Mouse (Mus musculus): ENCODE measurements around the gene Ppp3ca.

The Ppp3ca gene

DNA sequence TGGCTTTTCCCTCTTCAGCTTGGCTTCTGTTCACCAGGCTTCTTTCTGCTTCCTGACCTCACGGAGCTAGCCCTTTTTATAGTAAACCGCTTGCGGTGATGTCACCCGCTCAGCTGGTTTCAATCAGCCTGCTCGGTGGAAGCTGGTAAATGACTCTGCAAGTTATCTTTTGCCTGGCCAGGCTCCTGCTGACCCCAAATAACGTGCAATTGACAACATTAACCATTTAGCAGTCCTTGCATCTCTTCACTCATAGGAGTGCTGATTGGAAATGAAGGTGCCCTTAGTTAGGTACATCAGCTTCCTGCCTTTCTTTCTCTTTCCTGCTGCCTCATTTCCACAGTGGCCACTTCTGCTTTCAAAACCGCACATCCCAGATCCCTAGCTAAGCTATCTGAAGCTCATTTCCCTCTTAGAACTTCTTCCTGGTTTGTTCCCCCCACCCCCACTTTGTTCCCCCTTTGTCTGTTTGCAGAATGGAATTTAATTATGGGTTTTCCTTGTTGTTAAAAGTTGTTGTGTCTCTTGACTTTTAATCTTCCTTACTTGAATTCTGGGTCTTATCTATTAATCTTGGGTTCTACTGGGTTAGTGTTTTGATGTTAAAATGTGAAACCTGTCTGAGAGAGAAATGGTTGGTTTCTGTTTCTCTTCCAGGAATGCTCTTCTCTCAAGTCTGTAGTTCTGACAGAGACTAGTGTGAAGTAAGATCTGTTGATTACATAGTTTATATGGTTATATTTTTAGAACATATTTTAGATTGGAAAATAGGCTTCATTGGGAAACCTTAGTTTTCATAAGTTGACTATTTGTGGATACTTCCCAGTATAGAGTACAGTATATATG is 55.6 kb downstream of the Ppp3ca start:
- peak; percentile 75 for DNase-seq (ENCODE audit: low spot score)

DNA sequence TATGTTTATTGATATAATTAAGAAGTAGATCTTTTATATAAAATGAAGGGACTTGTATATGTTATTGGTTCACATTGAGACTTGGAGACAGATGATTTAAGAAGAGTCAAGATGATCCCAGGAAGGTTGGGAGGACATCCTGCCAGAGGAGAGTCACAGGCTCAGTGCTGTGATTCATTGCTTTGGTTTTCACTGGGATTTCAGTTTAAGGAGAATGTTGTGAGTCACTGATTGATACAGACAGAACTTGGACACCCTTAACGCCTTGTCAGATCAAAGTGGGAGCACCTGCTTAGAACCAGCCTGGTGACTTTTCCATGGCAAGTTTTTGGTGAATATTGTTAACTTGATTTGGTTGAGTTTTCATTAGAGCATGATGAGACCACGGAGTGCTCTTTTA is 58.0 kb downstream of the Ppp3ca start:
- DNase-seq (ENCODE audit: low spot score) = no peak

DNA sequence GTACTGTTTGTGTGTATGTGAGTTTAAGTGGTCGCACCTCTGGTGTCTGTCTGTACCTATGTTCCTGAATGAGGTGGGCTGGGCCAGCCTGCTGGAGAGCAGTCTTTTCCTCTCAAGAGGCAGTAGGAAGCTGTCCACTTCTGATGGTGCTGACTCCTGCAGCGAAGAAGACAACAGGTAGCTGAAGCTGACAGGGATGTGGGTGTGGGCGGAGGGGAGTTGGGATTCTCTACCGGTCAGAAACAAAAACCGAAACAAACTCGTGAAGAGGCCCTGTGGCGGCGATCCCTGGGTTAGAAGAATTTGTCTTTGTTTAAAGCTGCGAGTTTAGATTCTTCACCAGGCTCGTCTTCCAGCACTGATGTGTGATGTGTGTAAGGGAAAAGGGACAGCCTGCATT is 60.1 kb downstream of the Ppp3ca start:
- DNase-seq (ENCODE audit: low spot score) = no peak

DNA sequence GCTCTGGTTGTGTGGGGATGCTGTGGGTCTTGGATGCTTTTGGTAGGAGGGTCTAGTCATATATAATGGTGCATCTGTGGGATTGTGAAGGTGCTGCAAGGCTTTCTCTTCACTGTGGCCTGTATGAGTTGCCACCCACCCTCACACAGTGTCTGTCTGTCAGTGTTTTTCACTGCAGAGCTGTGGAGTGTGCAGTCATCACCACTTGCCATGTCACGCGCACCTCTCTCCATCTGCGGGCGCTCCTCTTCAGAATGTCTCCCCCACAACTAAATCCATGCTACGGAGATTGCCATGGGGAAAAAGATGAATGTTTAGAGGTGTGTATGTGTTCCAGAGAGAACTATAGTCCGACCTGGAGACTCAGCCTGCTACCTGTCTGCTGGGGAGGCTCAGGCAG is 61.7 kb downstream of the Ppp3ca start:
- no peak for DNase-seq (ENCODE audit: low spot score)

DNA sequence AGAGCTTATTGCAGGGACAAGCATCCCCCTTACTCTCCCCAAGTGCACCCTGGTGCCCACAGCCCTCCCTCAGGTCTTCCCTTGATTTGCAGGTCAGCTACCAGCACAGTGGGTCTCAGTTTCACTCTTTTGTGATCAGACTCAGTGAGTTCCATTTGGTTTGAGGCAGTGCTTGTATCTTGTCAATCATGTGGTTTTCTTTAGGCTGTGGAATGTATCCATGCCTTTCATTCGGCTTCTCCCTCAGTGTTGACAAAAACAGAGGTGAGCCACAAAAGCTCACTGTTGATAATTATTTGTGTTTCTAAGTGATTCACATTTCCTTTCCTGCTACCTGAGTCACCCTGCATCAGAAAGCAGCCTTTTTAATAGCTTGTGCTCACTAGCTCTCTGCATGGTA is 66.1 kb downstream of the Ppp3ca start:
- DNase-seq (ENCODE audit: low spot score) = no peak

DNA sequence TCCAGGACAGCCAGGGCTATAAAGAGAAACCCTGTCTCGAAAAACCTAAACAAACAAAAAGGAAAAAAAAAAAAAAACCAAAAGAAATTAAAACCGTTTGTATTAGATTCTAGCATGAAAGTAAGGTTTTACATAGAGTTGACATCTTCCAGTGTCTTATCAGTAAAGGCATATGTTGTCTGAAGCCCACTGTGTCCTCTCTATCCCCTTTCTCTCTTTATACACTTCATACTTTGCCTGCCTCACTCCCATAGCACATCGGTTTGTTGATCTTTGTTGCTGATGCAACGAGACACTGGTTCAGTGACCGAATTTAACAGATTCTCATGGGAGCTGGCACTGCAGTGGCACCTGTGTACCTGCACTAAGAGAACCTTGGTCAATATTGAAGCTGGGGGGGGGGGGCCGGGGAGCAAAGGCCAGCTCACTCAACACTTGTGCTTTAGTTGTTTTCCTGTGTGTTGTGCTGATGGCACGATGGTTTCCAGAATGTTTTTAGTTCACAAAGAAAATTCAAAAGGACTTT is 66.9 kb downstream of the Ppp3ca start:
- DNase-seq (ENCODE audit: low spot score) = no peak

DNA sequence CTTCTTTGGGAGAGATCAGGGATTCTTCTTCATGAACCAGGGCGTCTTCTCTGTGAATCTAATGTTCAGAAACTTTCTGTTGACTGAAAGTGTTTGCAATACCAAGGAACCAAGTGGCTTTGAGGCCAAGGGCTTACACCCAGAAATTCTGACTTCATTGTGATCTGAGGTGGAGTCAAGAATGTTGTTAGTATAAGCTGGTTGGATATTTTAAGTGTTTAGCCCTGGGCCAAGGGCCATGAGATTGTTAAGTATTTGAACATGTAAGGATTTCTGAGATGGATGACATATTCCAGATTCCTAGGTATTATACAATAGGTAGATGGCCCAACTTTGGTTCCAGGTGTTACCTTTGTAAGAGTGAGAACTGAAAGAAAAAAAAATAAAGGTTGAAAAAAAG is 68.5 kb downstream of the Ppp3ca start:
- no peak for DNase-seq (ENCODE audit: low spot score)

DNA sequence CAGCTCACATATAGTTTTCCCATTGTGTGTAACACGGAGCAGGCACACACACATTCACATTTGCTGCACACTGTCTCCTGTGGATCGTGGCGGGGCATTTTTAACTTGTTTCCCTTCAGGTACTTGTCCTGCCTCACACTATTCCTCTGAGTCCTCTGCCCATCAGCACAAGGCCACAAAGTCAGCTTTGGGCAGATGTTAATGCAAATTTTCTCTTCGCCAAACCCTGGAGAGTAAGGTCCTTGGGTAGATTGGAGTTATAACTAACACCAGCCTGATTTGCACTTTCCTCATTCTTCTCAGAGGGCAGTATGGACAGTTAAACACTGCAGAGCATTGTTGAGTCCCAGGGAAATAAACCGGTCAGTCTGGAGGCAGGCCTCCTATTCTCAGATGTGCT is 69.0 kb downstream of the Ppp3ca start:
- DNase-seq (ENCODE audit: low spot score) = no peak

DNA sequence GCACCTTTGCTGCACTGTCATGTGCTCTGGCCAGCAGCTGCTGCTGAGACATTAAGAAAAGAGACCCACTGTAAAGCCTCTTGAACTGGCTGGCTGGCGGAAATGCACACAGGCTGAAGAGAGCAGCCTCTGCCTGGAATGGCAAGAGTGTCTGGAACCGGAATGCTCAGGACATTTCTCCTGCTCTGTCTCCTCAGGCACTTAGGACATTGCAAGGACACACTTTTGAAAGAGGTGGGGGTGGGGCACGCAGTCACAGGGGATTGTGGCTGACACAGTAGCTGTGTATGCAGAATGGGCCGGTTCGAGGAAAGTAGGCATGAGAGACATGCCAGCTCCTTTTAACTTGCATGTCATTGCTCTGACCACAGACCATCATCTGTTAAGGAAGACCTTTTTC is 71.7 kb downstream of the Ppp3ca start:
- no peak for DNase-seq (ENCODE audit: low spot score)

DNA sequence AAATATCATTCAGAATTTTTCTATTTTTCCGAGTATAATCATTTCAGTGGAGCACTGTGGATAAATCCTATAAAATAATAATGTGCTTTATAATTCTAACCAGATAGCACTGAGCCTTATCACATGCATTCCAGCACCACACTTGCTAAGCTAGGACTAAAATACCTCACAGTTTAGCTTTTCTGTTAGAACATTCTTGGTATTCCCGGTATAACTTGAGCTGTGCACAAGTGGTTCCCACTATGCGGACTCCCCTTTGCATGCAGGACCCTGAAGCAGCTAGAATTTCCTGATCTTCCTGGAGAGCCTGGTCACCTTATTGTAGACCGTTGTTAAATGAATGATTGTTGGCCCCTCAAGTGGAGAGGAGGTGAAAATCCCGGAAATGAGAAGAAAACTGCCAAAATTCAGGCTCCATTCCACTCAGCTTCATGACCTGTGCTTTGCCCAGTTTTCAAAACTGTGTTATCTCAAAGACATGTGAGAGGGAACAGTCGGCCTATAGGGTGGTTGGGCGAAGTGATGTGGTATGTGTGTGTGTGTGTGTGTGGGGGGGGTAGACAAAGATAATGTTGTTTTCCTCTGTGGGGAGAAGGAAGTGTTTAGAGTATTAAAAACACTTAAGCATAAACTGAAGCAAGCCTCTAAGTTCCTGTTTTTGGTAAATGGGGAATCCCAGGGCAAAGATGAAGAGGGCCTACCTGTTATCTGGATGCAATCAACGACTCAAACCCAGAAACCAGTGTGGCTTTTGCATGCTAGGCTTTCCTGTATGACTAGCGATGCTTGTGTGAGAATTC is 72.5 kb downstream of the Ppp3ca start:
- no peak for DNase-seq (ENCODE audit: low spot score)

DNA sequence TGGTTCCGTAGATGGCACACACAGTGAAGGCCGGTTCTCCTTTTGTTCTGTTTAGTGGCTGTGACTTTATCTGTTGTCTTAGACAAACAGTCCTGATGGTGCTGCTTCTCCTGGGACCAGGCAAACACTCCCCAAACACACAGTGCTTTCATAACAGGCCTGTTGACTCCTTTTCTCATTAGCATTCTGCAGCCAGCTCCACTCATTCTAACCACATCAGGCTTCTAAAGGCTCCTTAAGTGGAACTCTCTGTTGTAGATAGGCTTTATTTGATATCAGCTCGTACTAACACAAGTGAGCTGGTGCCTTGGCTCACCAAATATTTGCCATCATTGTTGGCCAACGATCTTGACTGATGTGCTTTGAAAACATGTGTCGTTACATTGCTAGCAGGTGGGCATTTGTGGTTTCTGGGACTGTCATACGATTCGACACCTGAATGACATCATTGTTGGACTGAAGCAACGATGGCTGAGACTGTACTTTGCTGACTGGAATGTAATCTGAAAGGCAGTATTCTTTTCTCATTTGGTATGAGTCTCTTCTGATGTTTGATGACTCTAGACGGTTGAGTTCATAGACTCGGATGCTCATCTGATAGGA is 74.5 kb downstream of the Ppp3ca start:
- no peak for DNase-seq (ENCODE audit: low spot score)

DNA sequence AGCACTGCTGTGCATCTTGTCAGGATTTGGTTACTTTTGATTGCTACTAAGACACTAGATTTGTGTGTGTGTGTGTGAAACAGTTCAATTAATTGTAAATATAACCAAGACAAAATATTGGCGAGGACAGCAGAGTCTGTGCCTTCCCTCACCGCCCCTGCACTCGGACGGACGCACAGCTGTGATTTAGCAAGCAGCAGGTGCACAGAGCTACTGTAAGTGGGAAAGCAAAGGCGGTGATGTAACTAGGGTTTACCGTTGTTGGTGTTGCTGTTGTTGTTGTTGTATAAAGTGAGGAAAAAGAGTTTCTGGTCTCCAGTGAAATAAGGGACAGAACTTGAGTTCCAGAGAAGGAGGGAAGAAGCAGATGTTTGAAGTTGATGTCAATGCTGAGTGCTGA is 75.5 kb downstream of the Ppp3ca start:
- no peak for DNase-seq (ENCODE audit: low spot score)

DNA sequence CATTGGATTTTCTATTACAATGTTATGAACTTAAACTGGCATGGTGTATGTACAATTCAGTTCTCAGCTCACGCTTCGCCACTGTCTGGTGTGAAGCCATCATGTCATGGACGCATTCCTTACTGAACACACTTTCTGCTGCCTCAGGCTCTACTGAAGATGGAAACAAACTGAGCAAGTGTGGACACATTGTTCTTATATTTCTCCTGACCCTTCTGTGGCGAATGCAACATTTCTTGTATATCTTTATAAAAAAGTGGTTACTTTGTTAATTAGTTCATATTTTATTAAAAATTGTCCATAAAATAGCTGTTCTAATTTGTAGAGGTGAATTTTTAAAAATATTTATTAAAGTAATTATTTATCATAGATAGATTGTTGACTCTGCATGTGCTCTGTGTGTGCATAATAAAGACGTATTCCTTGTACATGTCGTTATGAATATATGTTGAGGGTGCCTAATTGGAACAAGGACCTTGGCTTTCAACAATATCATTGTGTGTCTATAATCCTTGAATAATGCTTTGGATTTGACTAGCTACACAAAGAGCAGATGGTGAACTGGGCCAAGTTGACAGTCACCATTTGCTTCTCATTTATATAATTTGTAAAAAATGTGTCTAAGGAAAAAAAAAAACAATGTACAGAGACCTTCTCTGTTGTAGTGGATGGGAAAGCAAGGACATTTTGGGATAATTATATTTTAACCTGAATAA is 79.0 kb downstream of the Ppp3ca start:
- no peak for DNase-seq (ENCODE audit: low spot score)

DNA sequence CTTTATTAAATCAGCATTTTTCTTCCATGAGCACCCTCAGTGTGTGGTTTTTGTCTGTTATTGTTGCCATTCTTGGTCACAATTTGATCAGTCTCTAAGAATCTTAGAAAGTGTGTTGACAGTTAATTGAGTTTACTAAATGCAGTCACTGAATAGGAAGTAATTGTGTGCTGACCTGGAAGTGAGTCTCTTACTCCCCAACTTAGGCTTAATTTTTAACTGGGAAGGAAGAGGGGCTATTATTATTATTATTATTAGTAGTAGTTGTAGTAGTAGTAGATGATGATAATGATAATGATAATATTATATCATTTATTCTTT is 79.5 kb downstream of the Ppp3ca start:
- no peak for DNase-seq (ENCODE audit: low spot score)

DNA sequence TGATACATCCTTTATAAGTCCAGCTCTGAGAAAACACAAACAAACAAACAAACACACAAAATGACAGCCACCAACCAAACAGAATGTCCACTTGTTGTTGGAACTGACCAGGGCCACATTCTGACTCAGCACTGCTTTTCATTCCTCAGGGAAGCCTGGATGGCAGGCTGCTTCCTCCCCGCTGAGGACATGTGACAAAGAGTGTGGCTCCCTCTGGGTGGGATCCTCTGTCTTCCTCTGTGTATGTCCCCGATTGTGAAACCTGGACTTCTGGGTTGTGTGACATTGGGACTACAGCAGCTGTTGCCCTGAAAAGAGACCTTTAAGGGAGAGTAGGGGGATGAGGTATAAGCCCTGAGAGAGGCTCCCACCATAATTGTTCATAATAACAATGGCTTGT is 80.0 kb downstream of the Ppp3ca start:
- DNase-seq (ENCODE audit: low spot score) = no peak

DNA sequence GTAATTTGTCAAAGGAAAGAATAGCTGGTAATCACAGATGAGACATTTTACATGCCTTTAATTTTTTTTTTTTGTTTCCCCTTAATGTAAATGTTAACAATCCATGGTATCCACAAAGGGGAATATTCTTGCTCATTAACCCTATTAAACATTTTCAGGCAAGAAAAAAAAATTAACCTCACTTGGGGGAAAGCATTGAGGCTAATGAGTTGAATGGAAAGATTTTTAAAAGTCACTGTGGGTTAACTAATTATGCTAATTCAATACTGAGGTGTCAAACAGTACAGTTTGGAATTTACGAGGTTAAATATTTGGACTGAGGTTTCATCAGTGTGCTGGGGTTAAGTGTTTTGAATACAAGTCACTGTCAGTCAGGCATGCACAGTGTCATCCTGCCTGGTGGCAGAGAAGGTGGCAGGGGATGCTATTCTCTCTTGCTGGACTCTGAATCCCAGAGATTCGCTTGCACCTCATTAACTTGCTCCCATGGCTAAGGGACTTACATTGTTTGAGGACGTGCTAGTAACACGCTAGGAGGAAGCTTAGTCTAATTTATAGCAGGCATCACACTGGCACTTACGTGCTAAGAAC is 82.3 kb downstream of the Ppp3ca start:
- no peak for DNase-seq (ENCODE audit: low spot score)

DNA sequence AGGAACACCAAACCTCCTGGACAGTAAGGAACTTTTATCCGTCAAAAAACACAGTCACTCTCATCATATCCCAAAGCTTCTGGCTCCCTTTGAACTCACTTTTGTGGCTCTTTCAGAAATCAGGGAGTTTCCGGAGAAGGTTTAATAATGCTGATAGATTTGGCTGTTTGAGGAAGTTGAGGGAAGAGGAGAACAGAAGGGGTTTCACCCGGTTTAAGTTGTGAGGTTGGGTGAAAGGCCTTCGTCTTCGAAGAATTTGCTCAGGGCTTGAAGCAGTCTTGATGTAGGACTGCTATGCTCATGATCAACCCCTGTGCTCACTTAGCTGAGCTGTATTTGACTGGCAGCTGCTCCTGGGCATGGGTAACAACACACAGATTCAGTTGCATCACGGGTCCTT is 86.2 kb downstream of the Ppp3ca start:
- DNase-seq (ENCODE audit: low spot score) = no peak

DNA sequence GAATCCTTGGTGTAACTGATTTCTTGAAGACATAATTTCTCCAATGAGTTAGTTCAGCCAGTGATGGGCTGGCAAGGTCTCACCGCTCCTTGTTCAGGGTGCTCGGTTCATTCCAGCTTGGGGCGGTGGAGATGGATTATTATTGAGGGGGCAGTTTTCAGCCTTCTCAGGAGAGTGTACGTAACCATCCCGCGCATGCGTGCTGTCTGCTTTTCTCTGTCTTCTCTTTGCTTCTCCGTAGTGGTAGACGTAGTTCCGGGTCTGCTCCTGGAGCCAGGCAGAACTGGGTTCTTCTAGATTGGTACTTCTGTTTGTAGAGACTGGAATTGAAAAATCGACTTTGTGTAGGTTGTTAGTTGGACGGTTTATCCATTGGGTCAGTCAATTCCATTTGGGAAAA is 89.5 kb downstream of the Ppp3ca start:
- DNase-seq (ENCODE audit: low spot score) = no peak

DNA sequence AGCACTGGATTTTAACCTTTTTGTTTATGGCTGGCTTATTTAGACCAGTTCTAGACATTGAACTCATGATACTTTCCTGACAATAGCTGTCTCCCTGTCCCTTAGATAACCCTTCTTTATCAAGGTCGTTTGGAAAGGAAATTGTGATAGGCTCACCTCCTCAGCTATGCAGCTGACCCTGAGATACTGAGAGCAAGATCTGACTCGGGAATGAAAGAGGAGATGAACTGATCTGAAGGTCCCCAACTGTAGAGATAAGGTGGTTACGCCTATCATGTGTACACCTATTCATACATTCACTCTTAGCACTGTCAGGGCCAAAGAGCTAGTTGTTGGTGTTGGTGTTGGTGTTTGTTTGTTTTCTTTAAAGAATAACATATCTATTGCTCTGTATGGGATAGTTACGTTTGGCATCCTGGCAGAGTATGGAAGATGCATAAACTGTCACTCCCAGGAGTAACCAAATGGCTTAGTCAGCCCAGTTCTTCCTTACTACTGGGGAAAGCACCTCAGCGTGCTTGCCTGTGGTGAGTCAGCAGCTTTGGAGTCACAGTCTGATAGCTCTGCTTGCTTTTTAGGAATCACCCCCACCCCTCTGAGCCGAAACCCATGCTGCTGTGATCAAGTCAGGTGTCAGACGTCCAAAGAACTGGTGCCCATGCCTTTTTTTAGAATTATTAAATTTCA is 91.5 kb downstream of the Ppp3ca start:
- DNase-seq (ENCODE audit: low spot score) = no peak

DNA sequence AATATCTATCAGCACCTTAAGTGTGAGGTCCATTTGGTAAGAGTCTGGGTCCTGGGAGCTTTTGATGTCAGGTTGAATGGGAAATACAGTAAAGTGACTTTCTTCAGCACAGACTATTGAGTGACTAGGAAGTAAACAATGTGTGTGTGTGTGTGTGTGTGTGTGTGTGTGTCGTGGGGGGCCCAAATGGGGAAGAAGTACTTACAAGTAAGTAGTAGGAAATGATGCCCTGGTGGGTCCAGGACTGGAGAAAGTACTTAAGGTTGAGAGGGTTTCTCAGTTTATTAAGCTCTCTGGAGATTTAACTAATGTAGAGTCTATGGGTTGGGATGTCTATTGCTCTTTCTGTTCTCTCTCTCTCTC is 92.0 kb downstream of the Ppp3ca start:
- DNase-seq (ENCODE audit: low spot score) = no peak

DNA sequence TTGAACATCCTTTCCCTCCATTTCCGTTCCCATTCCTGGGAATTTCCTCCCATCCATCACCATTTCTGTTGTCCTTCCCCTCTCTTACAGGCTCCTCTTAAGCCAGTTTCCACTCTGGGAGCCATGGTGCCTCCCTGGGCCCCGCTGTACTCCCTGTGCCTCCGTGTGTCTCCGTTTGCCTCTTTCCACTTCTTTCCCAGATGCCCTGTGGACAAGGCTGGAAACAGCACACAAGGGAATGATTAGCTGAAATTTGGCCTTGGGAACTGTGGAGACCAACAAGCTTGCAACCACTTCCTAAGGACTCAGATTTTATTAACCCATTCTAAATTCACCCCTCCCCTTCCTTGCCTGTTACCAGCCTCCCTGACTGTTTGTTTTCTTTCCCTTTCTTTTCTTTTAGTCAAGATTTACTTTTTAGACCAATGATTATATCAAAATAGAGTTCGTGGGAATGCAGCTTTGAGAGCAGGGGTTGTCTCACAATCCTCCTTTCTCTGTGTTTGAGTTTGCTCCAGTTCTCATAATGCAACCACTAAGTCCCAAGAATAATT is 93.9 kb downstream of the Ppp3ca start:
- no peak for DNase-seq (ENCODE audit: low spot score)

Measured in urinary bladder, postnatal 14 days (tissue).